Mouse (Mus musculus): ENCODE measurements around the gene Cyp4f39.
"Not testable (repeated sequence)": the region's sequence is repeated elsewhere in the genome, so short reads cannot be mapped to it uniquely, and the experiment has no call there.

The Cyp4f39 gene

DNA sequence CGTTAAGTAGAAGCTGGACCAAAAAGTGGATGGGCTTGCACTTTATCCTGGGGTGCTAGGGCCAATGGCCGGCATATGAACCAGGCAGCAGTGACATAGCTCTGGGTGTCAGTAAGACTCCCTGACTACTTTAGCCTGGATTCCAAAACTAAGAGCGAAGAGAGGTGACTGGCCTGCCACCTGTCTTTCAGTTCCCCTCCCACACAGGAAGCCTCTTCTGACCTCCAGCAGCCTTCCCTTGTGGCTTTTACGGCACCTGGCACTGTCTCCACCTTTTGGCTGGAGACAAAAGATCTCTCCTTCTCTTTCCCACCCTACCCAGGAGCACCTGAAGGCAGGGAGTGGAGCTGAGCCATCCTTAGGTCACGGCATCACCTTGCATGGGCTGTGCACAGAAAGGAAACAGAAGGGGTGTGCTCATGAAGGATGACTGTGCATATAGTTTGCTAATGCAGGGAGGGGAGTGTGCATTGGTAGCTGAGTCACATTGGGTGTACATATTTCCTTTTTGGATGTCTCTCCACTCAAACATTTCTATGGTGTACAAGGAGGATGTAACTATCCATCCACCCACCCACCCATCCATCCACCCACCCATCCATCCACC, 22.5 kb downstream of the Cyp4f39 start:
- no peak for DNase-seq (ENCODE audit: low spot score in 2 of 2)

DNA sequence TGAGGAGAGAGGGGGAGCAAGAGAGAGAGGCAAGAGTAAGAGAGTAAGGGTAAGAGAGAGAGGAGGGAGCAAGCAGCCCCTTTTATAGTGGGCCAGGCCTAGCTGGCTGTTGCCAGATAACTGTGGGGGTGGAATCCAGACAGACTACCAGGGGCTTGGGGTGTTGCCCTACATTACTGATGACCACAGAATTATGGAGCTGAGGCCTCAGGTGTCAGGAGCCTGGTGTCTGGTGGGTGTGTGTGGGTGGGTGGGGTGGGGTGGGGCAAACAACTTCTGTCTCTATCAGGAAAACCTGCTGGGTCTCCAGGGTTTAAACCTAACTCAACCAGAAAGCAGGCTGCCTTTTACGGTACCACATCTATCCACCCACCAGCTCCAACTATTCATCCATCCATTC, 24.7 kb downstream of the Cyp4f39 start:
- DNase-seq (ENCODE audit: low spot score in 2 of 2) = no peak

DNA sequence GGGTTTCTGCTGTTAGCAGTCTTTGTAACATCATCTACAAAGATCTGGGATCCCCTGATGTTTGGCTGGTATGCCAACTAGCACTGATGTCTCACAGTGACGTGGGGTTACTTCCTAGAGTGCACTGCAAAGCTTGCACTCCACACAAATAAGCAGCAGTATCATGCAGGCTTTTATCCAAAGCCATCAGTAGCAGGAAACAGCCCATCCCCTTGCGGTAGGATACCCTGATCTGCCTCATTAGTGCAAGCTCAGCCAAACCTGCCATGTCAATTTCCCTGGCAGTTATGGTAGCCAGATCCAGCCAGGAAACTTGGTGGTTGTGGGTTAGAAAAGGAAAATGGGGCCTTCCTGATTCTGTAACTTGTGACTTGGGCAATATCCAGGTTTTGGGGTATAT, 26.2 kb downstream of the Cyp4f39 start:
- DNase-seq (ENCODE audit: low spot score in 2 of 2) = no peak

DNA sequence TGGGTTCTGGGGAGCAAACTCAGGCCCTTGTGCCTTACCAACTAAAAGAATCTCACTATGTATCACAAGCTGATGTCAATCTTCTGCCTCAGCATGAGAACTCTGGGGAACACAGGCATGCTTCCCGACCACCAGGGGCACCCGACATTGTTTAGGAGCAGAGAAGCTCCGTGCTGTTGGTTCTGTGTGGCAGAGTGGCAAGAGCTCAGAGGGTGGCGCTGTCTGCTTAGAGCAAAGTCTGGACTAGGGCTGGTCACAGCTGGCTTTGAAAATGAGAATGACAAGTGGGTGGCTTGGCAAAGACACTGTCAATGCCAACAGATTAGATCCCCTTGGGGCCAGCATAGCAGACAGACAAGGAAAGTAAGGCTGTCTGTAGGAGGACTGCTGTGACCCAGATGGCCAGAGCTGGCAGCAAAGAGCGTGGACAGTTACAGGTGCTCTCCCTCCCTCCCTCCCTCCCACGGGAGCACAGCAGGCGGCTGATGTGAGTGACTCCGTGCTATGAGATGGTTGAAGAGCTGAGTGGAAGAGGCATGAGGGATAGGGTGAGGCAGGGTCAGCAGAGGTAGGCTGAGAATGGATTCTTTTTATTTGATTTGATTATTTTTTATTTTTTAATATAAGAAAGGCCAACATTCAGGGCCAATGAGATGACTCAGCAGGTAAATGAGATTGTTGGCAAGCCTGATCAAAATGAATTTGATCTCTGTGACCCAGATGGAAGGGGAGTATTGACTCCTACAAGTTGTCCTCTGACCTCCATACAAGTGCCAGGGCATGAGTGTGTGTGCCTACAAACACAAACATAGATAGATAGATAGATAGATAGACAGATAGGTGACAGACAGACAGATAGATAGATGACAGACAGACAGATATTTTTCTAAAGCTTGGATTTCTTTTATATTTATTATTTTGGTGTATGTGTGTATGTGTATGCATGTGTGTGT, 27.3 kb downstream of the Cyp4f39 start:
- DNase-seq (ENCODE audit: low spot score in 2 of 2) = no peak

DNA sequence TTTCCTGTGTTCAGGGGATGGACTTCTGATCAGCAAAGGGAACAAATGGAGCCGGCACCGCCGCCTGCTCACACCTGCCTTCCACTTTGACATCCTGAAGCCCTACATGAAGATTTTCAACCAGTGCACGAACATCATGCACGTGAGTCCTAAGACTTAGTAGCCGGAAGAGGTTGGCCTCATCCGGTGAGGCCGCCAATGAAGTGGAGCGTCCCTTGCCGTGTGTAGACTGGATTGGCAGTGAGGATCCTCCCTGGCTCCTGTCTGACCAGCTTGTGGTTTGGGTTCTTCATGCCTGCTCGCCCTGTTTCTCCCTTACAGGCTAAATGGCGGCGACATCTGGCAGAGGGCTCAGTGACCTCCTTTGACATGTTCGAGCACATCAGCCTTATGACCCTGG, 29.2 kb downstream of the Cyp4f39 start:
- no peak for DNase-seq (ENCODE audit: low spot score in 2 of 2)

DNA sequence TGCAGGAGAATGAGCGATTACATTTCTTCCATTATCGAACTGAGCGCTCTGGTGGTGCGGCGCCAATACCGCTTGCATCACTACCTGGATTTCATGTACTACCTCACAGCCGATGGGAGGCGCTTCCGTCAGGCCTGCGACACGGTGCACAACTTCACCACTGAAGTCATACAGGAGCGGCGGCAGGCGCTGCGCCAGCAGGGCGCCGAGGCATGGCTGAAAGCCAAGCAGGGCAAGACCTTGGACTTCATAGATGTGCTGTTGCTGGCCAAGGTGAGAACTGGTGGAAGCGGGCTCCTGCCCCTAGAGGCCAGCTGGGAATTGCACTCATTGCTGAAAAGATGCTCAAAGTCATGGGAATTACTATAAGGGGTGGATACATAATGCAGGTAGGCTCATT, 30.7 kb downstream of the Cyp4f39 start:
- peak; percentile 29 to 60 for DNase-seq (ENCODE audit: low spot score in 2 of 2)

DNA sequence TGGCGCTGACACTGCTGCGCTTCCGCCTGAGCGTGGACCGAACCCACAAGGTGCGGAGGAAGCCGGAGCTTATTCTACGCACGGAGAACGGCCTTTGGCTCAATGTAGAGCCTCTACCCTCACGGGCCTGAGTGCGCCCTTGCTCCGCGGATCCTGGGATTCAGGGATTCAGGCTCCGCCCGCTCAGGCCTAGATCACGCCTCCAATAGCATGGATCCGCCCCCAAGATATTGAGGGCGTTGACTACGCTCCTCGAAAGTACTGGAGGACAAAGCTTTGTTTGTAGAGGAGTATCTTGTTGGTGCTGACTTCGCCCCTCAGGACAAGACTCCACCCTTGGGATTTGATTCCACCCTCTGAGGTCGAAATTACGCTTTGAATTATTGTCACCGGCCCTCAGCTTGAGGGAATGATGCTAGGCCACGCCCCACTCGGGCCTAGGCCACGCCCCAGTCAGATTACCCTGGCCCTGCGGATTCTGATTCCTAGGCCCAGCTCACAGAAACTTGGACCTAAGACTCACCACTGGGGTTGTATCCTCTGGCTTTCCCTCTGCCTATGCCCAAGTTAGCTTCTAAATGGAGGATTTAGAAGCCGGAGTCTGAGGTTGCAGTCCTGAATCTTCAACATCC, 39.9 kb downstream of the Cyp4f39 start:
- no peak for DNase-seq (ENCODE audit: low spot score in 2 of 2)

DNA sequence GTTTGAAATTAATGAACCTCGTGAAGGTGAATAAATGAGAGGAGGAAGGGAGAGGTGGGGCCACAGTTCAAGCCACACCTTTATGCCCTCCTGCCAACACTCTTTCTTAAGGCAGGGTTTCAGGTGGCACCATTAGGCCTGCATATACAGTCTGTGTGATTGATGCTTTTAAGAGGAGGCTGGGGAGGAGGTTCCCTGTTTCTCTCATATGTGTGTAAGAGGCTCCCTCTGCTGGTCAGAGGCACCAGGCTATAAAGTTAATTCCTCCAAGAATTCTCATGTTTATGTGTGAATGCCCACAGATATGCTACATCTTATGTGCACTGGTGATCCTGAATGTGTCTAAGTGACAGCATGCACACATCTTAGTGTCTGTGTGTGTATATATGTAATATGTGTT, 42.1 kb downstream of the Cyp4f39 start:
- DNase-seq (ENCODE audit: low spot score in 2 of 2) = peak in 1 of 2 experiments; percentile 63

DNA sequence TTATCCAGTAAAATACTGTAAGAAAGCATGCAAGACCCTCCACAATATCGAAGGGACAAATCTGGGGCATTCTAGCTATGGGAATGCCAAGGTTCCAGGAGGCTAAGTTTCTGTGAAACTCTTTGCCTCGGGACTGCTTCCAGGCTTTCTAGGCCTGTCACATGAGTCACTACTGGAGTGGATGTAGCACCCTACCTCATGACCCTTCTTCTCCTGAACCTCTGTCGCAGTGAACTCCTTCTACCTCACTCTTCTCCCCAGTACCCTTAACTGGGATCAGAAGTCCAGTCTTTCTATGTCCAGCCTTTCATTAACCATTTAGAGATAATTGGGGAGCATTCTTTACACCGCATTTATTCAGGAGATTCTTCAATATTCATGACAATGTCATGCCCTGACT, 48.0 kb downstream of the Cyp4f39 start:
- not testable (repeated sequence) for DNase-seq (ENCODE audit: low spot score in 2 of 2)

DNA sequence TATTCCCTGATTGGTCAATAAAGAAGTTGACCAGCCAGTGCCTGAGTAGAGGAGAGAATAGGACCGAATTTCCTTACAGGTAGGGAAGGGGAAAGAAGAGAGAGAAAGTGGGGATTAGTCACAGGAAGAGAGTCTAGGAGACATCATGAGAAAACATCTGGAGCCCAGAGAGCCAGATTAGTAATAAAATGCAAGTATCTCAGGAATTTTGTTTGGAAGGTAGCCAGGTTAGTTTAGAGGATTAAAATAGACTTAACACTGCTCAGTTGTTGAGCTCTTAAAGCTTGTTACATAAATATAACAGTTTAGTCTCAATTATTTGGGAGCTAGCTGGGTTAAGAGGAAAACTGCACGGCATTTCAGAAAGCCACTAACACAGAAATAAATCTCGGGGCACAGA, 48.5 kb downstream of the Cyp4f39 start:
- no peak for DNase-seq (ENCODE audit: low spot score in 2 of 2)

DNA sequence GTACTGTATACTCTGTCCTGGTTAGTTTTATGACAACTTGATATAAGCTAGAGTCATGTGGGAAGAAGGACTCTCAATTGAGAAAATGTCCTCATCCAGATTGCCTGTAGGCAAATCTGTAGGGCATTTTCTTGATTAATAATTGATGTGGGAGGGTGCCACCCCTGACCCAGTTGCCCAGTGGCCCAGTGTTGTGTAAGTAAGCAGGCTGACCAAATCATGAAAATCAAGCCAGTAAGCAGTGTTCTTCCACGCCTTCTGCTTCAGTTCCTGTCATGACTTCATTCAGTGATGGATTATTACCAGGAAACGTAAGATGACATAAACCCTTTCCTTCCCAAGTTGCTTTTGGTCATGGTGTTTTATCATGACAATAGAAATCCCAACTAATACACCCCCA, 50.6 kb downstream of the Cyp4f39 start:
- no peak for DNase-seq (ENCODE audit: low spot score in 2 of 2)

DNA sequence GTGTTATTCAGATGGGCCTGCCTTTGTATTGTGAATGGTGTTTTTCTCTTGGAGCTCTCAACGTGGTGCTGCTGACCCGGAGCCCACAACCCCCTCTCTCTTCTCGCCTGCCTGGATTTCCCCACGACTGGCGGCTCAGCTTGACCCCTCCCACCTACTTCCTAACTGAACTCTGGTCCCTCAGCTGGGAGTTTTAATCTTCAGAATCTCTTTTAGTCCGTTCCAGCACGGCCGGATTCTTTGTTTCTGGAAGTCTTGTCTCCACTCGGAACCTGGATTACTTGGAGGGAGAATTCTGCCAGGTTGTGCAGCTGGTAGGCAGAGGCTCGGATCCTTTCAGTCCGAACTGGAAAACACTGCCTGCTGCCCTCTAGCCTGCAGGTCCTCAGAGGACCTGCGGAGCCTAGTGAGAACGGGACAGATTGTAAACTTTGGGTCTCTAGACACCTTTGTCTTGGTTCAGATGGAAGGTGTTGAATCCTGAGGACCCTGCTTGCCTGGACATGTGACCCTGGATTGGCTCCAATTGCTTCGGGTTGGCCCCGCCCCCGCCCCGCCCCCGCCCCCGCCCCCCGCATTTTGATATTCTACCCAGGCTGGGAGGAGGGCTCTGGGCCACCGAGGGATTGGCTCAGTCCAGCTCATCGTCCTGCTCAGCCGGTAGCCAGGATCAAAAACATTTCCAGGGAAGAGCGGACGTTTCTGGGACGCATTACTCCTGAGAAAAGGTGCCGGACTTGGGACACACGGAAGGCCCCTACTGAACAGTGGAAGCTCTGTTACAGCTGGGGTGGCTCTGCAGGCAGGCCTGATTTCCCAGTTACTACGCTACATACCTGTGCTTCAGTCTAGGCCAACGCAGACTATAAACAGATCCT, 53.6 kb downstream of the Cyp4f39 start, which contains the start of gene Cyp4f17:
Gene Cyp4f17 (plus strand): TSS at position 200 of the 878 bp plus-strand sequence.
- DNase-seq (ENCODE audit: low spot score in 2 of 2) = no peak

DNA sequence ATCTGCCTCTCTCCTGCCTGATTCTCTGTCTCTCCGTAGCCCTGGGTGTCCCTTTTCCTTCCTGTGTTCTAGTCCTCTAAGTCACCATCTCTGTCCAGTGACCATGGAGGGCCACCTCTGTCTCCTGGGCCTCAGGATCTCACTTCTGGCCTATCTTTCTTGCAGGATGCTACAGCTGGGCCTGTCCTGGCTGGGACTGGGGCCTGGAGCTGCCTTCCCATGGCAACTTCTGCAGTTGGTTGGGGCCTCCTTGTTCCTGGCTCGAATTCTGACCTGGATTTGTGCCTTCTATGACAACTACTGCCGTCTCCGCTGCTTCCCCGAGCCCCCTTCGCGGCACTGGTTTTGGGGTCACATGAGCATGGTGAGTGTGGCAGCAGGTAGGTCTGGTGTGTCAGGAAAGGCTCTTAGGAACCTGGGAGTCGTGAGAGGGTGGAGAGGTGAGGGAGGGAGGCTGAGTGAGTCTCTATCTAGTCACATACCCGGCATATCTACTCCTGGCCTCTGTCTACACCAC, 54.3 kb downstream of the Cyp4f39 start:
- no peak for DNase-seq (ENCODE audit: low spot score in 2 of 2)

DNA sequence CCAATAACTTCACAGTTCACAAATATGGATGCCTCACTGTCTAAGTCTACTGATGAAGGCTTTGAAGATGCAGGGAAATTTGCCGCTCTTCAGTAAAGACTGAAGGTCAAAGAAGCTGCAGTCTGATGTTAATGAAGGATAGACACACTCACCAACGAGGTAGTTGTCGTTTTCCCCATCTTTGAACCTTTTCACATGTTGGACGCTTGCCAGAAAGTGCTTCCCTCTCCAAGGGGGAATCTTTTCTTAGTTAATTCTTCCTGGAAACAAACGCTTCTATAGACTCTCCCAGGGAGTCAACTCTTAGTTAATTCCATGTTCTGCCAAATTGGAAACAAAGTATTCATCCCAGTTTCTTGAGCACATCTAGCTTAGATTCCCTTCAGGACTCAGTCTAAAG, 63.6 kb downstream of the Cyp4f39 start:
- DNase-seq (ENCODE audit: low spot score in 2 of 2) = no peak

DNA sequence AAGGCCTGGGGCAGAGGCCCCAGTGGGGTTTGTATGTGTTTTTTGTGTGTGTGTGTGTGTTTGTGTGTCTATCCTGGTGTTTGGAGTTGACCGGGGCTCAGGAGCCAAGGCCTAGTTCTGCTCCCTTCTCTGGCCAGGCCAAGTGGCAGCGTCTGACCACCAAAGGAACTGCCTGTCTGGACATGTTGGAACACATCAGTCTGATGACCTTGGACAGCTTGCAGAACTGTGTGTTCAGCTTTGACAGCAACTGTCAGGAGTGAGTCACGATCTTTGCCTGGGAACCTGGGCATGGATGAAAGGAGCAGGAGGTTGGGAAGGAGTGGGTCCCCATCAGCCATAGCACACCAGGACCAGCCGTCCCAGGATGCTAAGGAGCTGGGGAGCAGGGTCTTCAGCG, 69.5 kb downstream of the Cyp4f39 start:
- DNase-seq (ENCODE audit: low spot score in 2 of 2) = no peak

DNA sequence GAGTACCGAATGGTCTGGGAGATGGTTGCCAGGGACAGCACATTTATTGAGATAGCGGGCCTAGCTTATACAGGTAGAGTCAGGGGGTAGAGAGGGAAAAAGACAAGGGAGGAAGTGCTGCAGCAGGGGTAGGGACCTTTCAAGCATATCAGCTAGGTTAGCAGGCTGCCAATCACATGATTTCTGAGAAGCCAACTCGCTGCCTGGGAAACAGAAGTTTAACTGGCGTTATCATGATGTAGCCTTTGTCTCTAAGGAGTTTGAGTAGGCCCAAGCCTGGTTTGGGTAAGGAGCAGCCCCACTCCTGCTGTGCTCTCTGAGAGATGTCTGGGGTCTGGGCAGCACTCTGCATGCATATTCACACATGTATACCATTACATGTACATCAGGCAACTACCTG, 69.9 kb downstream of the Cyp4f39 start:
- no peak for DNase-seq (ENCODE audit: low spot score in 2 of 2)

DNA sequence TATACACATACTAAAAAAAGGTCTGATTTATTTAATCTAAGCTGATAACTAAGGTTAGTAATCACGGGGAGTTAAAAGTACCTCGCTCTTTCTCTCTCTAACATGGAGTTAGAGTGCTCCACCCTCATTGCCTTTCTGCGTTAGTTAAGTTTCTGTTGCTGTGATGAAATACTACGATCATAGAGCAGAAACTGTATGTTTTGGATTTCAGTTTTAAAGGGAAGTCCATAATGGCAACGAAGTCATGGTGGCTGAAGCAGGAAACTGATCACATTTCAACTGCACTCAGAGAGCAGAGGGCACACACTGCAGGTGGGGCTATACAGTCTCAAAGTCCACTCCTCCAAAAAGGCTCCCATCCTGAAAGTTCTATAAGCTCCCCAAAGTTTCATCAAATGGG, 70.3 kb downstream of the Cyp4f39 start:
- no peak for DNase-seq (ENCODE audit: low spot score in 2 of 2)

DNA sequence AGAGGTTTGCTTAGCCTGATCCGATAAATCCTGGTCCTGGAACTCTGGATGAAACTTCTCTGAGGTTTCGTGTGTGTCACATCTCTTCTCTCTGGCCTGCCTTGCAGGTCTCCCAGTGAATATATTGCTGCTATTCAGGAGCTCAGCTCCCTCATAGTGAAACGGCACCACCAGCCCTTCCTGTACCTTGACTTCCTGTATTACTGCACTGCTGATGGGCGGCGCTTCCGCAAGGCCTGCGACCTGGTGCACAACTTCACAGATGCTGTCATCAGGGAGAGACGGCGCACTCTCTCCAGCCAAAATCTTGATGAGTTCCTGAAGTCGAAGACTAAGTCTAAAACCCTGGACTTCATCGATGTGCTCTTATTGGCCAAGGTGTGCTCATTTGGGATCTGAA, 71.4 kb downstream of the Cyp4f39 start:
- DNase-seq (ENCODE audit: low spot score in 2 of 2) = no peak

DNA sequence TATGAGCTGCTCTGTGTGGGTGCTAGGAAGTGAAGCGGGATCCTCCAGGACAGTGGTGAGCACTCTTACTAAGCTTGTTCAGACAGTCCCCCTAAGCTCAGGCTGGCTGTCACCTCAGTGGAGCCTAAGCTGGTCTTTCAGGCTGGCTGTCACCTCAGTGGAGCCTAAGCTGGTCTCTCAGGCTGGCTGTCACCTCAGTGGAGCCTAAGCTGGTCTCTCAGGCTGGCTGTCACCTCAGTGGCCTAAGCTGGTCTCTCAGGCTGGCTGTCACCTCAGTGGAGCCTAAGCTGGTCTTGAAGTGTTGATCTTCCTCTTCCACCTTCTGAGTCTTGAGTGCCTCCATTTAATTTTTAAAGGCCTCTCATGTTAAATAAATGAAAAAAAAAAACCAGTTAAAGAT, 73.8 kb downstream of the Cyp4f39 start:
- DNase-seq (ENCODE audit: low spot score in 2 of 2) = not testable (repeated sequence)

DNA sequence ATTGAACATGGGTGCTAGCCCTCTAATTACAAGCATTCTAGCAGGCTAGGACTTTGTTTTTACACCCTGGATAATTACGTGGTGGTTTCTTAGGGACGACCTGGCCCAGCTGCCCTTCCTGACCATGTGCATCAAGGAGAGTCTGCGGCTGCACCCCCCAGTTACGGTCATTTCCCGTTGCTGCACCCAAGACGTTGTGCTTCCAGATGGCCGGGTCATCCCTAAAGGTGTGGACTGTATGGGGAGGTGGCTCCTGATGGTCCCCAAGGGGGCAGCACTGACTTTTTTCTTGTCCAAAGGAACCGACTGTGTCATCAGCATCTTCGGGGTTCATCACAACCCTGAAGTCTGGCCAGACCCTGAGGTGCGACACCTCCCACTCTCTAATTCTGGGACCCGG, 75.2 kb downstream of the Cyp4f39 start:
- no peak for DNase-seq (ENCODE audit: low spot score in 2 of 2)

All from frontal cortex, postnatal 14 days (tissue).